Mouse (Mus musculus) heart, embryonic 14.5 days (tissue): ENCODE results near the gene Ugt2a2. TPM values are rescaled to one million over a fixed set of nuclear protein-coding genes. Genes with fewer than 3 reads are reported as not detected.

Experiments
- polyA plus RNA-seq: library from polyadenylated mRNA; unstranded; fragments of >200 nt; fragmentation: Nextera tagmentation; extraction: Ambion mirVana; gene quantifications from 2 replicates; pipeline ENCODE4 v1.2.1, GENCODE M21; 2014

Ugt2a2 gene
- polyA plus RNA-seq, 1 experiment from 2014 or later = not detected

Other genes with a start within 250 kb of the Ugt2a2 start
- not detected in 2 replicates for gene Ugt2b37, start 227.5 kb downstream of the Ugt2a2 start, polyA plus RNA-seq
- not detected in 2 replicates for gene Ugt2a3, start 145.1 kb downstream of the Ugt2a2 start, polyA plus RNA-seq
- not detected in 2 replicates for gene Ugt2b38, start 58.1 kb downstream of the Ugt2a2 start, polyA plus RNA-seq
- not detected in 2 replicates for gene Gm43638, start 4.5 kb upstream of the Ugt2a2 start, polyA plus RNA-seq
- not detected in 2 replicates for gene Ugt2a1, start 8.6 kb upstream of the Ugt2a2 start, polyA plus RNA-seq
- not detected in 2 replicates for gene Sult1b1, start 55.9 kb upstream of the Ugt2a2 start, polyA plus RNA-seq
- gene Sult1d1, start 86.8 kb upstream of the Ugt2a2 start, polyA plus RNA-seq = not detected in 2 replicates
- gene Sult1e1, start 109.3 kb upstream of the Ugt2a2 start, polyA plus RNA-seq = not detected in 2 replicates
- not detected in 2 replicates for gene Csn1s1, start 183.9 kb upstream of the Ugt2a2 start, polyA plus RNA-seq
- gene Csn2, start 217.4 kb upstream of the Ugt2a2 start, polyA plus RNA-seq = not detected in 2 replicates